Mouse (Mus musculus) E14TG2a.4 (cell line): ENCODE results near the gene Ikzf3.

Experiments used
- CTCF ChIP-seq: conservative IDR thresholded peaks from 2 replicates; pipeline ENCODE4 v1.5.1; 2014; ENCODE audit warnings: low read length
- NANOG ChIP-seq: IDR thresholded peaks from 2 replicates; pipeline ENCODE4 v1.6.1; 2014; ENCODE audit warnings: borderline replicate concordance, low read length, mixed read lengths

- TF ChIP-seq CTCF (no peak), NANOG (no peak)
Observed at GRCm38 (mm10) chr11:98464516-98464915, 81.3 kb downstream of the Ikzf3 start.
